Mouse (Mus musculus): ENCODE measurements around the gene Zfp568. TPM values are rescaled to one million over a fixed set of nuclear protein-coding genes. Genes with fewer than 3 reads are reported as not detected.

Gene Zfp568
- 18.5 and 21.0 TPM in 2 replicates for polyA plus RNA-seq (2014; fragmentation: Nextera tagmentation; extraction: Ambion mirVana)

- Histone ChIP-seq H3K4me3 (ENCODE audit: low read depth, low read length) (peak within 1 kb of the TSS; percentile 86), H3K4me2 (peak within 1 kb of the TSS; percentile 71), H3K9me3 (ENCODE audit: low read depth, low read length) (no peaks in the 10 kb centered on the region), H3K27me3 (ENCODE audit: insufficient read depth, low read length) (no peaks in the 10 kb centered on the region), H3K27ac (ENCODE audit: low read depth) (peak within 1 kb of the TSS; percentile 96), H3K36me3 (ENCODE audit: insufficient read depth) (peaks cover 29% of the 10 kb centered on the region), H3K4me1 (ENCODE audit: insufficient read depth) (0 out of 2 replicates have a peak, but pooled peaks cover 6% of the 10 kb centered on the region), H3K9ac (peak within 1 kb of the TSS; percentile 76)
- WGBS: under 1% methylated on average over 61 of the region's 62 CpGs
- peak; percentile 77 for TF ChIP-seq CTCF (IDR thresholded peaks at IDR 0.05; ENCODE audit: low read depth)
- DNase-seq (peak; percentile 97), ATAC-seq (ENCODE audit: insufficient read depth) (peak; percentile 98)
These were observed at the start of gene Zfp568 for GRCm38 (mm10) chr7:29983690-29984380. Zfp568 (plus strand) TSS chr7:29983955.

DNA sequence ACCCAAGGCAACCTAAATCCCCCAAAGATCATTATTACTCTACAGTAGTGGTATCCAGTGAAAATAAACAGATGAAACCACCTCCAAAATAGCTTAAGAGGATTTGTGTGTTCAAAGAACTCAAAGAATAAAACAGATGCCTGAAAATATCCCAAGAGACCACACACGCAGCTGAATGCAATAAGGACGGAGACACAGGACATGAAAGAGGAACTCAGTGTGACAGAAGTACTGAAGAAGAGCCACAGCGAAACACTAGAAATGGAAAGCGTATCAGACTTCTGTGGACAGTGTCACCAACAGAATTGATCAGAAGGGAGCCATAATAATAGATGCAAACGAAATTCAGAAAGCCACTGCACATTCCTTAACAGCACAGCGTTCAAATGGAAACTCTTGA is 44.9 kb upstream of the Zfp568 start:
- Histone ChIP-seq H3K27me3 (ENCODE audit: insufficient read depth, low read length) (no peaks in the 10 kb centered on the region), H3K4me3 (ENCODE audit: low read depth, low read length) (no peak overlapping the region), H3K9ac (no peak overlapping the region), H3K4me1 (ENCODE audit: insufficient read depth) (no peaks in the 10 kb centered on the region), H3K4me2 (no peak overlapping the region), H3K9me3 (ENCODE audit: low read depth, low read length) (no peaks in the 10 kb centered on the region), H3K36me3 (ENCODE audit: insufficient read depth) (peaks cover 59% of the 10 kb centered on the region), H3K27ac (ENCODE audit: low read depth) (no peak overlapping the region)
- no peak for TF ChIP-seq CTCF (IDR thresholded peaks at IDR 0.05; ENCODE audit: low read depth)
- DNase-seq: no peak
- ATAC-seq (ENCODE audit: insufficient read depth): no peak
- 88% methylated on average over 6 of the region's 6 CpGs for WGBS

- no peak for TF ChIP-seq CTCF (IDR thresholded peaks at IDR 0.05; ENCODE audit: low read depth)
- no peak overlapping the region for H3K4me3 ChIP-seq (ENCODE audit: low read depth, low read length)
- H3K4me1 ChIP-seq (ENCODE audit: insufficient read depth): no peaks in the 10 kb centered on the region
- no peak overlapping the region for H3K27ac ChIP-seq (ENCODE audit: low read depth)
- H3K9ac ChIP-seq: no peak overlapping the region
- H3K9me3 ChIP-seq (ENCODE audit: low read depth, low read length): no peaks in the 10 kb centered on the region
- ATAC-seq (ENCODE audit: insufficient read depth) (no peak), DNase-seq (peak; percentile 68)
- no peak overlapping the region for H3K4me2 ChIP-seq
- WGBS: 70% methylated on average over 11 of the region's 11 CpGs
- H3K27me3 ChIP-seq (ENCODE audit: insufficient read depth, low read length): no peaks in the 10 kb centered on the region
- peaks cover 37% of the 10 kb centered on the region for H3K36me3 ChIP-seq (ENCODE audit: insufficient read depth)
These were observed 42.7 kb upstream of the Zfp568 start for GRCm38 (mm10) chr7:29941027-29941426.

DNA sequence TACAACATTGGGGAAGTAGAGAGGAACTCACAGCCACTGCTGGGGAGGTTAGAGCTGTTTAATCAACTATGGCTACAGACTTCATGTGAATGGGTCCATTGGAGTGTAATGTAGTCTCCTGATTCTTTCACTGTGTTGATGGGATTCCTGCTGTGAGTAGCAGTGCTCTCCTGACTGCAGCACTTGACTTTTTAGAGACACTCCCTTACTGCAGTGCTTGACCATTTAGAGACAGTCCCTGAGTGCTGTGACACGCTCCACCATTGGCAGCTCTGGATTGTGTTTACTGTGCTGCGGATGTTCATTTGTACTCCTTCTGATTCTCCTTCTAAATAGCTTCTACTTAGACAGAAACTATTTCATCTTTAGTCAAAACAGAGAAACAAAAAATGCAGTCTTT is 41.0 kb upstream of the Zfp568 start:
- Histone ChIP-seq H3K4me1 (ENCODE audit: insufficient read depth) (no peaks in the 10 kb centered on the region), H3K4me3 (ENCODE audit: low read depth, low read length) (no peak overlapping the region), H3K9ac (no peak overlapping the region), H3K4me2 (no peak overlapping the region), H3K27me3 (ENCODE audit: insufficient read depth, low read length) (no peaks in the 10 kb centered on the region), H3K36me3 (ENCODE audit: insufficient read depth) (peaks cover 23% of the 10 kb centered on the region), H3K27ac (ENCODE audit: low read depth) (no peak overlapping the region), H3K9me3 (ENCODE audit: low read depth, low read length) (no peaks in the 10 kb centered on the region)
- WGBS: 38% methylated on average over 2 of the region's 2 CpGs
- TF ChIP-seq CTCF (IDR thresholded peaks at IDR 0.05; ENCODE audit: low read depth): no peak
- ATAC-seq (ENCODE audit: insufficient read depth): no peak
- peak; percentile 16 for DNase-seq

DNA sequence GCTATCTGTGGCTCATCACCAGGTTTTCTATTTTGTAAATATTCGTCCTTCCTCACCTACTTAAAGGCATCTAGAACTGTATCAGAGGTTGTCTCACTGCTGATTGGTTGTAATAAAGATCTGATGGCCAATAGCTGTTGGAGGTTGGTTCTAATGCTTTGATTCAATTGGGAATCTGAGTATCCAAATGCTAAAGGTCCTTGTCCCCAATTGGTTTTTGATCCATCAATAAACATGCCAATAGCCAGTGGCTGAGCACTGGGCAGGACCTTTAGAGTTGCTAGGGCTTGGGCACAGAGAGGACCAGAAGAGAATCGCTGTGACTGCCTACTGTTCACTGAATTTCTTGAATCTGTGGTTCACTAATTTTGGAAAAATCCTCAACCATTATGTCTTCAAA is 40.0 kb upstream of the Zfp568 start:
- Histone ChIP-seq H3K4me2 (no peak overlapping the region), H3K9me3 (ENCODE audit: low read depth, low read length) (no peaks in the 10 kb centered on the region), H3K4me3 (ENCODE audit: low read depth, low read length) (no peak overlapping the region), H3K27ac (ENCODE audit: low read depth) (no peak overlapping the region), H3K36me3 (ENCODE audit: insufficient read depth) (peaks cover 27% of the 10 kb centered on the region), H3K27me3 (ENCODE audit: insufficient read depth, low read length) (no peaks in the 10 kb centered on the region), H3K4me1 (ENCODE audit: insufficient read depth) (no peaks in the 10 kb centered on the region), H3K9ac (no peak overlapping the region)
- ATAC-seq (ENCODE audit: insufficient read depth): no peak
- no peak for TF ChIP-seq CTCF (IDR thresholded peaks at IDR 0.05; ENCODE audit: low read depth)
- DNase-seq: no peak
- WGBS: 81% methylated on average over 2 of the region's 2 CpGs

GRCm38 (mm10) chr7:29944201-29944600 is 39.6 kb upstream of the Zfp568 start:
- H3K27me3 ChIP-seq (ENCODE audit: insufficient read depth, low read length): no peaks in the 10 kb centered on the region
- H3K9me3 ChIP-seq (ENCODE audit: low read depth, low read length): no peaks in the 10 kb centered on the region
- no peak for ATAC-seq (ENCODE audit: insufficient read depth)
- H3K4me2 ChIP-seq: no peak overlapping the region
- DNase-seq: no peak
- no peaks in the 10 kb centered on the region for H3K4me1 ChIP-seq (ENCODE audit: insufficient read depth)
- 83% methylated on average over 2 of the region's 2 CpGs for WGBS
- no peak for TF ChIP-seq CTCF (IDR thresholded peaks at IDR 0.05; ENCODE audit: low read depth)
- H3K9ac ChIP-seq: no peak overlapping the region
- H3K4me3 ChIP-seq (ENCODE audit: low read depth, low read length): no peak overlapping the region
- H3K36me3 ChIP-seq (ENCODE audit: insufficient read depth): peaks cover 32% of the 10 kb centered on the region
- no peak overlapping the region for H3K27ac ChIP-seq (ENCODE audit: low read depth)

GRCm38 (mm10) chr7:29953086-29953485 is 30.7 kb upstream of the Zfp568 start:
- no peak for ATAC-seq (ENCODE audit: insufficient read depth)
- DNase-seq: peak; percentile 17
- H3K36me3 ChIP-seq (ENCODE audit: insufficient read depth): peaks cover 14% of the 10 kb centered on the region
- H3K9ac ChIP-seq: peak overlapping the region; percentile 91
- peak; percentile 23 for TF ChIP-seq CTCF (IDR thresholded peaks at IDR 0.05; ENCODE audit: low read depth)
- H3K4me3 ChIP-seq (ENCODE audit: low read depth, low read length): peak overlapping the region; percentile 68
- no peaks in the 10 kb centered on the region for H3K4me1 ChIP-seq (ENCODE audit: insufficient read depth)
- peak overlapping the region; percentile 65 for H3K4me2 ChIP-seq
- 34% methylated on average over 10 of the region's 10 CpGs for whole genome bisulfite sequencing
- no peaks in the 10 kb centered on the region for H3K27me3 ChIP-seq (ENCODE audit: insufficient read depth, low read length)
- H3K9me3 ChIP-seq (ENCODE audit: low read depth, low read length): no peaks in the 10 kb centered on the region
- H3K27ac ChIP-seq (ENCODE audit: low read depth): peak overlapping the region; percentile 96

Measured in lung, embryonic 14.5 days (tissue).